Mouse (Mus musculus) forebrain, embryonic 14.5 days (tissue): ENCODE results near the gene Tcf12. TPM values are rescaled to one million over a fixed set of nuclear protein-coding genes. Genes with fewer than 3 reads are reported as not detected.

ENCODE experiments used
- ATAC-seq: fragments of 200-750 bp; cut with Nextera tagmentation; 2 replicates; pipeline ENCODE4 v1.8.0; 2017; ENCODE audit warnings: mild to moderate bottlenecking, moderate library complexity
- DNase-seq: peaks from one replicate; pipeline ENCODE4 v3.0.0-alpha.2; 2015; ENCODE audit warnings: low spot score
- H3K27ac ChIP-seq: fragments of 300-500 bp; sonication (generic); 2 replicates; pipeline ENCODE4 v1.5.1; 2014; ENCODE audit warnings: low read depth, mild to moderate bottlenecking, control low read depth, low read length, moderate library complexity
- H3K27me3 ChIP-seq: fragments of 300-500 bp; sonication (generic); replicated peaks from 2 replicates; pipeline ENCODE4 v1.6.1; 2014; ENCODE audit warnings: low read length, control low read depth, mixed read lengths; ENCODE audit not compliant: control insufficient read depth, insufficient read depth
- H3K36me3 ChIP-seq: fragments of 300-500 bp; sonication (generic); 2 replicates; pipeline ENCODE4 v1.6.1; 2014; ENCODE audit warnings: low read length, control low read depth; ENCODE audit not compliant: control insufficient read depth, insufficient read depth
- H3K4me1 ChIP-seq: fragments of 300-500 bp; sonication (generic); 2 replicates; pipeline ENCODE4 v1.6.1; 2014; ENCODE audit warnings: antibody characterized with exemption, low read length, control low read depth; ENCODE audit not compliant: control insufficient read depth, insufficient read depth
- H3K4me2 ChIP-seq: fragments of 300-500 bp; sonication (generic); 2 replicates; pipeline ENCODE4 v1.6.1; 2014; ENCODE audit warnings: mild to moderate bottlenecking, control low read depth, low read length
- H3K4me3 ChIP-seq: fragments of 300-500 bp; sonication (generic); 2 replicates; pipeline ENCODE4 v1.5.1; 2014; ENCODE audit warnings: low read depth, low read length, control low read depth
- H3K9ac ChIP-seq: fragments of 300-500 bp; sonication (generic); 2 replicates; pipeline ENCODE4 v1.6.1; 2014; ENCODE audit warnings: mild to moderate bottlenecking, low read length, control low read depth, moderate library complexity
- H3K9me3 ChIP-seq: fragments of 300-500 bp; sonication (generic); replicated peaks from 2 replicates; pipeline ENCODE4 v1.6.1; 2016; ENCODE audit warnings: low read length, control low read depth, mixed read lengths; ENCODE audit not compliant: control insufficient read depth
- WGBS: fragments of 180-500 bp; shearing (Covaris S2); extraction: QIAGEN DNeasy Blood & Tissue Kit; methylation state at CpG from one replicate; pipeline ENCODE4 v1.1.7; 2014; 5-methylcytosine and 5-hydroxymethylcytosine counted together
- polyA plus RNA-seq: library from polyadenylated mRNA; unstranded; fragments of >200 nt; fragmentation: Nextera tagmentation; extraction: Ambion mirVana; gene quantifications from 2 replicates; pipeline ENCODE4 v1.2.1, GENCODE M21; 2014

The Tcf12 gene
- polyA plus RNA-seq, 1 experiment from 2014 or later, result 68.1 TPM

DNA sequence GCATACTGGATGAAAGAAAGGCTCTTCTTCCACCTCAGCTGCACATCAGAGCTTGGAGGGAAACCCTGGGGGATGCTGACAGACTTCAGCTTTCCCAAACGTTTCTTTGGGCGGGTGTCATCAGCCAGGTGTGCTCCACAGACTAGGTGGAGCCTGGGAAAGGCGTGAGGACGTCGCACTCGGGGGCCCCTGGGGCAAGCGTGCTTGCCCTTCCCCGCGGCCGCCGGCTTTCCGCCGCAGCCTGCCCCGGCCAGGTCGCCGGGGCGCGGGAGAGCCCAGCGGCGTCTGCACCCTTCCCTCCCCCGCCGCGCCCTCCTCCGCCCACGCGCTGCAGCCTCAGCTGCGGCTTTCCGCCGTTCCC is 21.0 kb upstream of the Tcf12 start:
- H3K9me3 ChIP-seq, result no peaks in the 10 kb centered on the region
- H3K4me3 ChIP-seq, result peak overlapping the region; percentile 64
- peak overlapping the region; percentile 93 for H3K4me2 ChIP-seq
- no peaks in the 10 kb centered on the region for H3K27me3 ChIP-seq
- H3K27ac ChIP-seq, result peak overlapping the region; percentile 86
- ATAC-seq, result no peak
- peak; percentile 41 for DNase-seq
- 0% methylated on average over 19 of the region's 29 CpGs for WGBS
- no peaks in the 10 kb centered on the region for H3K36me3 ChIP-seq
- peaks cover 5% of the 10 kb centered on the region; the same call in 1 of the 2 replicates for H3K4me1 ChIP-seq
- H3K9ac ChIP-seq, result peak overlapping the region; percentile 86

DNA sequence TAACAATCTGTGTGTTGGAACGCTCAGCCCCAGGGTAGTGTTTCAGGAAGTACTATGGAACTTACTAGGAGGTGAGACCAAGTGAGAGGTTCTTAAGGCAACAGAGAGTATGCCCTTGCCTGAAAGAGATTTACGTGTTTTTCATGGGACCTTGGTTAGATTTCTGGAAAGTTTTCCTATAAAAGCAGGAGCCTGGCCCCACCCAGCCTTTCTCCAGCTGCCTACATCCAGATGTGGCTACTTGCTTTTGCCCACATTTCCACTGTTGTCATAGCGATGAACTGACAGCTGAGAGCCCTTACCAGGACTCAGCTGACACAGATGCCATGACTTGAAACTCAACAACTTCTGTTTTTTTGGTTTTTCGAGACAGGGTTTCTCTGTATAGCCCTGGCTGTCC is 18.2 kb upstream of the Tcf12 start:
- H3K27ac ChIP-seq, result no peak overlapping the region
- DNase-seq, result no peak
- WGBS, result 88% methylated on average over 4 of the region's 4 CpGs
- H3K36me3 ChIP-seq, result no peaks in the 10 kb centered on the region
- no peak overlapping the region for H3K4me3 ChIP-seq
- no peaks in the 10 kb centered on the region for H3K27me3 ChIP-seq
- H3K4me2 ChIP-seq, result no peak overlapping the region
- peaks cover 5% of the 10 kb centered on the region; the same call in 1 of the 2 replicates for H3K4me1 ChIP-seq
- no peak overlapping the region for H3K9ac ChIP-seq
- no peak for ATAC-seq
- H3K9me3 ChIP-seq, result no peaks in the 10 kb centered on the region

DNA sequence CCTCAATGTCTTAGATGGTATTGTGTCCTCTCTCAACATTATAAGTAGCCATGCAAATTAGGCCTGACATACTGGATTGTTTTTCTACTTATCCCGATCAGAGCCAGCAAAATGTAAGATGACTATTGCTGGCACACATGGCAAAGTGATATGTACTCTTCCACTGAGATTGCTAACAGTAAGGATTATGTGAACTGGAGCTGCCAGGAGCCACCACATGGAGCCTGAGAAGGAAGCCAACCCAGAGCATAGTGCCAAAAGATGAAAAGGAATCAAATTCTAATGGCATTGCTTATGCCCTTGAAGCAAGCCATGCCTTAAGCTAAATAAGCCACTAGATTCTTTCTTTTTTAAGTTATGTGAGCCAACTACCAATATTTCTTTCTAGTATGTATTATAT is 13.8 kb upstream of the Tcf12 start:
- no peak overlapping the region for H3K4me2 ChIP-seq
- no peaks in the 10 kb centered on the region for H3K36me3 ChIP-seq
- H3K27me3 ChIP-seq, result no peaks in the 10 kb centered on the region
- H3K9ac ChIP-seq, result no peak overlapping the region
- no peak overlapping the region for H3K27ac ChIP-seq
- no peak overlapping the region for H3K4me3 ChIP-seq
- no peaks in the 10 kb centered on the region for H3K9me3 ChIP-seq
- 69% methylated on average over 1 of the region's 1 CpGs for WGBS
- DNase-seq (peak; percentile 51), ATAC-seq (no peak)
- no peaks in the 10 kb centered on the region for H3K4me1 ChIP-seq

DNA sequence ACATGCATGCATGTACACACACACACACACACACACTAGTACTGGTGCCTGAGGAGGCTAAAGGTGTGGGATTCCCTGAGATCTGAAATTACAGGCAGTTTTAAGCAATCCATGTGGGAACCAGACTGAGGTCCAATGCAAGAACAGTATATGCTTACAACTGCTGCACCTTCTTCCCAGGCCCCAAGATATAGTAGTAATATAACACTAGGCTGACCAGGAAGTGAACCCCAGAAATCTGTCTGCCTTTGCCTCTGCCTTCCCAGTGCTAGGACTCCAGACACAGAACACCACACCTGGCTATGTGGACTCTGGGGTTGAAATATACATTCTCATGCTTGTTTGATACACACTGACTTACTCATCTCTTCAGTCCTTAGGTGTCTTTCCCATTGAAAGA is 6.8 kb upstream of the Tcf12 start:
- H3K9me3 ChIP-seq, result no peaks in the 10 kb centered on the region
- no peak overlapping the region for H3K27ac ChIP-seq
- no peak overlapping the region for H3K9ac ChIP-seq
- no peak overlapping the region for H3K4me3 ChIP-seq
- no peaks in the 10 kb centered on the region for H3K27me3 ChIP-seq
- ATAC-seq (no peak), DNase-seq (no peak)
- no peaks in the 10 kb centered on the region for H3K4me1 ChIP-seq
- H3K36me3 ChIP-seq, result no peaks in the 10 kb centered on the region
- H3K4me2 ChIP-seq, result no peak overlapping the region

DNA sequence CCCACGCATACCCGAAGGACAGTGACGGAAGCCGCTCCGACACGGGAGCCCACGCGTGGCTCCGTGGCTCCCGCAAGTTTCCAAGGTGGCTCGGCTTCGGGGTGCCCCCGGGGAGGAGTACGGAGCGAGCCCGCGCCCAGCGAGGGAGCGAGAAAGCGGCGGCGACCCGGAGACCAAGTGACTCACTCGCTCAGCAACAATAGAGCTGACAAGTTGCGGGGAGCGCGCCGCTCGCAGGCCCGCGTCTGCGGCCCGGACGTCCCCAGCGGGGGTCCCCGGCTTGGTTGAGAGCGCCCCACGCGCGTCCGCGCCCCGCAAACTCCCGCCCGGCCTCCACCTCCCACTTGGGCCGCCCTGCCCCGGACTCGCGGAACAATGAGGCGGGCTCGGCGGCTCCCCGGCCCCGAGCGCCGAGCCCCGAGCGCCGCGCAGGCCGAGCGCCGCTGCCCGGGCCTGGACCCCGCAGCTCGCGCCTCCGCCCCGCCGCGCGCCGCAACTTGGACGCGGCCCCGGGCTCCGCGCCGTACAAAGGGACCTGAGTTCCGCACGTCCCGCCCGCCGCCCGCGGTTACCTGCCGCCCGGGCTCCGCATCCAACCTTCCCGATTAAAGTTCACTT is 558 bp downstream of the Tcf12 start:
- peak overlapping the region; percentile 94 for H3K4me3 ChIP-seq
- under 1% methylated on average over 67 of the region's 90 CpGs for WGBS
- H3K9ac ChIP-seq, result peak overlapping the region; percentile 99

DNA sequence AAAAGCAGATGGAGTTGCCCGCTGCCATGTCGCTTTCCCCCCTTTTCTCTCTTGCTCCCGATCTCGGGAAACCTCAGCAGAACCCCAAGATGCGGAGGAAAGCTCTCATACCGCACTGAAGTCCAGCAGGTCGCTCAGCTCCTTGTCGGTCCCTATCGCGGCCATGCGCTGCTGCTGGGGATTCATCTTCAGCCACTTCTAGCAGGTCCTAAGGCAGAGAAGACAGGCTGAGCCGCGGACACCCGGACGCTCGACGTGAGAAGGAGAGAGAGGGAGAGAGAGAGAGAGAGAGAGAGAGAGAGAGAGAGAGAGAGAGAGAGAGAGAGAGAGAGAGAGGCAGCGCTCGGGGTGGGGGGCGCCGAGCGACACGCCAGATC is 1.1 kb downstream of the Tcf12 start:
- WGBS, result 0% methylated on average over 17 of the region's 23 CpGs
- no peaks in the 10 kb centered on the region for H3K9me3 ChIP-seq
- H3K4me3 ChIP-seq, result peak overlapping the region; percentile 94
- H3K9ac ChIP-seq, result peak overlapping the region; percentile 99
- peak overlapping the region; percentile 81 for H3K4me2 ChIP-seq
- H3K36me3 ChIP-seq, result peaks cover 15% of the 10 kb centered on the region; the same call in 1 of the 2 replicates
- peaks cover 17% of the 10 kb centered on the region for H3K4me1 ChIP-seq
- DNase-seq (peak; percentile 62), ATAC-seq (peak; percentile 38)
- H3K27ac ChIP-seq, result peak overlapping the region; percentile 96
- H3K27me3 ChIP-seq, result no peaks in the 10 kb centered on the region

More for the DNA sequence above, 558 bp downstream of the Tcf12 start:
- peak; percentile 73 for DNase-seq
- Histone ChIP-seq H3K4me2 (peak overlapping the region; percentile 81), H3K36me3 (peaks cover 15% of the 10 kb centered on the region; the same call in 1 of the 2 replicates), H3K27ac (peak overlapping the region; percentile 96), H3K27me3 (no peaks in the 10 kb centered on the region), H3K4me1 (peaks cover 17% of the 10 kb centered on the region), H3K9me3 (no peaks in the 10 kb centered on the region)
- ATAC-seq, result peak; percentile 77

DNA sequence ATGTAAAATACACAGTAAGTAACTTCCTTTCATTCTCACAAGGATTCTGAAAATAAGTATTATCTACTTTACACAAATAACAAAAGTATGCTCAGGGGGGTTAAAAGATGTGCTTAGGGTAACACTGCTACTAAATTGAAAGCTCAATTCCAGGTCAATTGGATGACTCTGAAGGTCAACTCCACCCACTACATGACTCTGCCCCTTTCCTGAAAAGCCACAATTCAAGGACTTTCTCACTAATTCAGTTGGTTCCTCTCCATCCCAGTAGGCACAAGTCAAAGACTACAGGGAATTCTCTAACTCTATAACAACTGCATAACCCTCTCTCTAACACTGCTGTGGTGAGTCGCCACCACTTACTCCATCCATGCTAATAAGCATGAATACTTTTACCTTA is 8.2 kb downstream of the Tcf12 start:
- Histone ChIP-seq H3K27me3 (no peaks in the 10 kb centered on the region), H3K27ac (no peak overlapping the region), H3K9me3 (no peaks in the 10 kb centered on the region), H3K4me1 (peaks cover 6% of the 10 kb centered on the region; the same call in 1 of the 2 replicates), H3K4me3 (no peak overlapping the region), H3K4me2 (no peak overlapping the region), H3K9ac (no peak overlapping the region), H3K36me3 (peaks cover 26% of the 10 kb centered on the region; the same call in 1 of the 2 replicates)
- no peak for DNase-seq
- 97% methylated on average over 1 of the region's 1 CpGs for WGBS
- ATAC-seq, result no peak

DNA sequence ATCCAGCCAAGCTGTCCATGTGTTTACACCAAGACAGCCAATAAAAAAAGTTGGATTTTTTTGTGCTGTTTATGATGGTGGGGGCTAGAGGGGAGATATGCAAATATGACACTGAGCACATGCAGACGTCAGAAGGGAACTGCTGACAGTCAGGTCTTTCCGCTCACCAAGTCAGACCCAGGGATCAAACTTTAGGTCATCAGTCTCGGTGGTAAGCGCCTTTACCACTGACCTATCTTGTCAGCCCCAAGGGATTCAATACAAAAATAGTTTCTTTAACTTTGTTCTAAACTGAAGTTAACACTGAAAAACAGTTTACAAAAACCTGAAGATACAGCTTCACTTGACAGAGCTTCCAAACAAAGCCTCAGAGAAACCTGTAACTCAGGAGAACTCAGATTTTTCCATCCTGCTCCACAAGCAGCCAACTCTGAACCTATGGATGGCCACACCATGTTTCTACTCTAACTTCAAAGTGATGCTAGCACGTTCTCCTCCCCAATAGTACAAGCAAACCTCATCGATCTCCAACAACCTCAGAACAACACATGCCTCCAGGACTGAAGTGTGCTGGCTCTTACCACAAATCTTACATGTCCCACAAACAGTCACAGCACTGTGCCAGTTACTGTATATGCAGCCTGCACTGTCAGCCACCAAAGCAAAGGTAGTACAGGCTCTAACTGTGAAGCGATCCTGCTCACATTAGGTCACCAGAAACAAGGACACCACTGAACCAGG is 11.6 kb downstream of the Tcf12 start:
- Histone ChIP-seq H3K36me3 (peaks cover 22% of the 10 kb centered on the region; the same call in 1 of the 2 replicates), H3K27me3 (no peaks in the 10 kb centered on the region), H3K4me1 (no peaks in the 10 kb centered on the region; the same call in 1 of the 2 replicates), H3K4me3 (no peak overlapping the region), H3K9ac (no peak overlapping the region), H3K9me3 (no peaks in the 10 kb centered on the region), H3K27ac (no peak overlapping the region), H3K4me2 (no peak overlapping the region)
- DNase-seq, result no peak
- 89% methylated on average over 7 of the region's 7 CpGs for WGBS
- ATAC-seq, result no peak

DNA sequence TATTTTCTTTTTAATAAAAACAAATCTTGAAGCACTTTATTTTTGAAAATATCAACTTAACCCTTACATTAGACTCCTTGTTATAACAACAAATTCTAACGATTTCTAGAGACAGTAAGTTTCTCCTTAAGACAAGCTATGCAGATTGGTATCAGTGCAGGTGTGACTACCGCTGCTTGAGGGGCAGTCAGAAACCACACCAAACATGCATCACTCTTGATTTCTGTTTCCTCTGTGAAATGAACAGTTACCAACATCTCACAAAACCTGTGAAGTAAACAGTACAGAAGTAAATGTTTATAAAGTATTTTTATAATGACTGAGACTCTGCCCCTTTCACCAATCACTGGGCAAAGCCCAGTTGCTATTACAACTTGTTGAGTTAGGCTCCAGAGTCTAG is 13.6 kb downstream of the Tcf12 start:
- no peaks in the 10 kb centered on the region for H3K27me3 ChIP-seq
- DNase-seq, result no peak
- H3K27ac ChIP-seq, result no peak overlapping the region
- H3K4me1 ChIP-seq, result no peaks in the 10 kb centered on the region
- no peak overlapping the region for H3K4me2 ChIP-seq
- H3K36me3 ChIP-seq, result peaks cover 22% of the 10 kb centered on the region; the same call in 1 of the 2 replicates
- H3K4me3 ChIP-seq, result no peak overlapping the region
- no peaks in the 10 kb centered on the region for H3K9me3 ChIP-seq
- H3K9ac ChIP-seq, result no peak overlapping the region
- 93% methylated on average over 2 of the region's 2 CpGs for WGBS
- no peak for ATAC-seq
